Mouse (Mus musculus): ENCODE measurements around the gene A930018P22Rik. TPM values are rescaled to one million over a fixed set of nuclear protein-coding genes. Genes with fewer than 3 reads are reported as not detected.

A930018P22Rik gene
- polyA plus RNA-seq, 1 experiment from 2014 or later = 0.53 TPM

- peaks cover 34% of the 10 kb centered on the region for H3K4me1 ChIP-seq (ENCODE audit: control insufficient read depth, insufficient read depth, low read length)
- ATAC-seq (replicated peaks; ENCODE audit: insufficient number of reproducible peaks, low FRiP score, low TSS enrichment) = no peak
- 43% methylated on average over 3 of the region's 3 CpGs for WGBS (ENCODE audit: insufficient replicate concordance)
Observed at GRCm38 (mm10) chr2:104123540-104123939, 971 bp downstream of the A930018P22Rik start.

GRCm38 (mm10) chr2:104124071-104124470 is 1.5 kb downstream of the A930018P22Rik start:
- Histone ChIP-seq H3K27me3 (ENCODE audit: control insufficient read depth, insufficient read depth, low read length) (0 out of 2 replicates have a peak, but pooled peaks cover 4% of the 10 kb centered on the region), H3K27ac (ENCODE audit: low read depth, low read length) (no peak overlapping the region), H3K4me1 (ENCODE audit: control insufficient read depth, insufficient read depth, low read length) (peaks cover 31% of the 10 kb centered on the region), H3K4me2 (no peak overlapping the region), H3K9me3 (replicated peaks; ENCODE audit: control insufficient read depth, low read length) (no peaks in the 10 kb centered on the region), H3K4me3 (ENCODE audit: low read depth, low read length) (no peak overlapping the region), H3K36me3 (ENCODE audit: control insufficient read depth, insufficient read depth, low read length) (no peaks in the 10 kb centered on the region), H3K9ac (ENCODE audit: low read depth, low read length) (no peak overlapping the region)
- 67% methylated on average over 5 of the region's 5 CpGs for WGBS (ENCODE audit: insufficient replicate concordance)
- no peak for ATAC-seq (replicated peaks; ENCODE audit: insufficient number of reproducible peaks, low FRiP score, low TSS enrichment)

More at GRCm38 (mm10) chr2:104123540-104123939, 971 bp downstream of the A930018P22Rik start:
- Histone ChIP-seq H3K9ac (ENCODE audit: low read depth, low read length) (peak overlapping the region; percentile 81; the same call in 1 of the 2 replicates), H3K27me3 (ENCODE audit: control insufficient read depth, insufficient read depth, low read length) (0 out of 2 replicates have a peak, but pooled peaks cover 4% of the 10 kb centered on the region), H3K36me3 (ENCODE audit: control insufficient read depth, insufficient read depth, low read length) (no peaks in the 10 kb centered on the region), H3K9me3 (replicated peaks; ENCODE audit: control insufficient read depth, low read length) (no peaks in the 10 kb centered on the region), H3K4me2 (peak overlapping the region; percentile 95), H3K4me3 (ENCODE audit: low read depth, low read length) (peak overlapping the region; percentile 65), H3K27ac (ENCODE audit: low read depth, low read length) (peak overlapping the region; percentile 83; the same call in 1 of the 2 replicates)

- no peaks in the 10 kb centered on the region for H3K36me3 ChIP-seq (ENCODE audit: control insufficient read depth, insufficient read depth, low read length)
- no peak for ATAC-seq (replicated peaks; ENCODE audit: insufficient number of reproducible peaks, low FRiP score, low TSS enrichment)
- H3K9ac ChIP-seq (ENCODE audit: low read depth, low read length) = no peak overlapping the region
- H3K27me3 ChIP-seq (ENCODE audit: control insufficient read depth, insufficient read depth, low read length) = 0 out of 2 replicates have a peak, but pooled peaks cover 4% of the 10 kb centered on the region
- peaks cover 17% of the 10 kb centered on the region for H3K4me1 ChIP-seq (ENCODE audit: control insufficient read depth, insufficient read depth, low read length)
- H3K27ac ChIP-seq (ENCODE audit: low read depth, low read length) = no peak overlapping the region
- no peaks in the 10 kb centered on the region for H3K9me3 ChIP-seq (replicated peaks; ENCODE audit: control insufficient read depth, low read length)
- WGBS (ENCODE audit: insufficient replicate concordance) = 83% methylated on average over 13 of the region's 13 CpGs
- no peak overlapping the region for H3K4me2 ChIP-seq
- H3K4me3 ChIP-seq (ENCODE audit: low read depth, low read length) = no peak overlapping the region
Observed at GRCm38 (mm10) chr2:104128803-104129531, 6.4 kb downstream of the A930018P22Rik start.

- Histone ChIP-seq H3K4me2 (peak overlapping the region; percentile 27; the same call in 1 of the 2 replicates), H3K36me3 (ENCODE audit: control insufficient read depth, insufficient read depth, low read length) (no peaks in the 10 kb centered on the region), H3K27ac (ENCODE audit: low read depth, low read length) (peak overlapping the region; percentile 70), H3K4me3 (ENCODE audit: low read depth, low read length) (no peak overlapping the region), H3K9me3 (replicated peaks; ENCODE audit: control insufficient read depth, low read length) (no peaks in the 10 kb centered on the region), H3K27me3 (ENCODE audit: control insufficient read depth, insufficient read depth, low read length) (0 out of 2 replicates have a peak, but pooled peaks cover 4% of the 10 kb centered on the region), H3K9ac (ENCODE audit: low read depth, low read length) (no peak overlapping the region), H3K4me1 (ENCODE audit: control insufficient read depth, insufficient read depth, low read length) (peaks cover 11% of the 10 kb centered on the region)
- WGBS (ENCODE audit: insufficient replicate concordance) = 40% methylated on average over 6 of the region's 6 CpGs
- ATAC-seq (replicated peaks; ENCODE audit: insufficient number of reproducible peaks, low FRiP score, low TSS enrichment) = peak; percentile 80
Observed at GRCm38 (mm10) chr2:104130165-104130564, 7.6 kb downstream of the A930018P22Rik start.

- Histone ChIP-seq H3K4me1 (ENCODE audit: control insufficient read depth, insufficient read depth, low read length) (peaks cover 11% of the 10 kb centered on the region), H3K36me3 (ENCODE audit: control insufficient read depth, insufficient read depth, low read length) (no peaks in the 10 kb centered on the region), H3K27ac (ENCODE audit: low read depth, low read length) (no peak overlapping the region), H3K9ac (ENCODE audit: low read depth, low read length) (no peak overlapping the region), H3K27me3 (ENCODE audit: control insufficient read depth, insufficient read depth, low read length) (0 out of 2 replicates have a peak, but pooled peaks cover 2% of the 10 kb centered on the region), H3K4me2 (no peak overlapping the region), H3K9me3 (replicated peaks; ENCODE audit: control insufficient read depth, low read length) (no peaks in the 10 kb centered on the region), H3K4me3 (ENCODE audit: low read depth, low read length) (no peak overlapping the region)
- ATAC-seq (replicated peaks; ENCODE audit: insufficient number of reproducible peaks, low FRiP score, low TSS enrichment) = no peak
- 61% methylated on average over 3 of the region's 3 CpGs for WGBS (ENCODE audit: insufficient replicate concordance)
Observed at GRCm38 (mm10) chr2:104130969-104131368, 8.4 kb downstream of the A930018P22Rik start.

GRCm38 (mm10) chr2:104132266-104132859 is 9.8 kb downstream of the A930018P22Rik start:
- H3K27me3 ChIP-seq (ENCODE audit: control insufficient read depth, insufficient read depth, low read length) = no peaks in the 10 kb centered on the region
- no peak overlapping the region for H3K9ac ChIP-seq (ENCODE audit: low read depth, low read length)
- H3K9me3 ChIP-seq (replicated peaks; ENCODE audit: control insufficient read depth, low read length) = no peaks in the 10 kb centered on the region
- H3K4me3 ChIP-seq (ENCODE audit: low read depth, low read length) = no peak overlapping the region
- no peak overlapping the region for H3K4me2 ChIP-seq
- H3K4me1 ChIP-seq (ENCODE audit: control insufficient read depth, insufficient read depth, low read length) = peaks cover 11% of the 10 kb centered on the region
- WGBS (ENCODE audit: insufficient replicate concordance) = 71% methylated on average over 7 of the region's 7 CpGs
- H3K36me3 ChIP-seq (ENCODE audit: control insufficient read depth, insufficient read depth, low read length) = no peaks in the 10 kb centered on the region
- no peak overlapping the region for H3K27ac ChIP-seq (ENCODE audit: low read depth, low read length)
- no peak for ATAC-seq (replicated peaks; ENCODE audit: insufficient number of reproducible peaks, low FRiP score, low TSS enrichment)

GRCm38 (mm10) chr2:104133042-104133810 is 10.7 kb downstream of the A930018P22Rik start:
- no peak overlapping the region for H3K4me2 ChIP-seq
- H3K9me3 ChIP-seq (replicated peaks; ENCODE audit: control insufficient read depth, low read length) = no peaks in the 10 kb centered on the region
- no peak overlapping the region for H3K9ac ChIP-seq (ENCODE audit: low read depth, low read length)
- WGBS (ENCODE audit: insufficient replicate concordance) = 27% methylated on average over 12 of the region's 12 CpGs
- no peak for ATAC-seq (replicated peaks; ENCODE audit: insufficient number of reproducible peaks, low FRiP score, low TSS enrichment)
- no peak overlapping the region for H3K27ac ChIP-seq (ENCODE audit: low read depth, low read length)
- H3K27me3 ChIP-seq (ENCODE audit: control insufficient read depth, insufficient read depth, low read length) = no peaks in the 10 kb centered on the region
- no peaks in the 10 kb centered on the region for H3K36me3 ChIP-seq (ENCODE audit: control insufficient read depth, insufficient read depth, low read length)
- peaks cover 11% of the 10 kb centered on the region for H3K4me1 ChIP-seq (ENCODE audit: control insufficient read depth, insufficient read depth, low read length)
- H3K4me3 ChIP-seq (ENCODE audit: low read depth, low read length) = no peak overlapping the region

Measured in heart, embryonic 11.5 days (tissue).